ENCODE assay signal across 23 mouse cellular contexts in genomic region chrX:13889976-13890375, GRCm38 (mm10). TPM values are rescaled to one million over a fixed set of nuclear protein-coding genes. Genes with fewer than 3 reads are reported as not detected.
DNase-seq lines count a peak whose midpoint lies in the region; ATAC-seq lines count a peak whose summit lies in the region.
"Had no signal": no experiment of that assay in that cellular context is flagged by ENCODE, and none has a peak within 500 bp of the region (broad histone marks: within the 10 kb centered on the region; RNA-seq: fewer than 3 reads in every experiment).

No protein-coding gene starts in this region.

- no peaks in the 10 kb centered on the region for H3K36me3 ChIP-seq in embryonic facial prominence, embryonic 11.5 days (replicated peaks; ENCODE audit: control insufficient read depth, insufficient read depth, low read depth, low read length)
- no peaks in the 10 kb centered on the region for H3K36me3 ChIP-seq in limb, embryonic 10.5 days
- H3K36me3 ChIP-seq: embryonic facial prominence, embryonic 15.5 days; forebrain, embryonic 15.5 days; G1E; heart, embryonic 13.5 days; hindbrain, embryonic 13.5 days had no signal

- 41% methylated on average over 2 of the region's 2 CpGs for WGBS in embryonic facial prominence, embryonic 11.5 days
- WGBS in limb, embryonic 10.5 days: 48% methylated on average over 2 of the region's 2 CpGs

- no peak overlapping the region for H3K4me3 ChIP-seq in embryonic facial prominence, embryonic 11.5 days (ENCODE audit: low read depth, low read length)
- H3K4me3 ChIP-seq in limb, embryonic 10.5 days: no peak overlapping the region
- H3K4me3 ChIP-seq: embryonic facial prominence, embryonic 15.5 days; erythroblast, embryonic 14.5 days; forebrain, embryonic 15.5 days; heart, embryonic 13.5 days; hindbrain, embryonic 13.5 days had no signal

- H3K9ac ChIP-seq in embryonic facial prominence, embryonic 11.5 days (replicated peaks; ENCODE audit: low read length): no peak overlapping the region
- H3K9ac ChIP-seq: embryonic facial prominence, embryonic 15.5 days; forebrain, embryonic 15.5 days; heart, embryonic 13.5 days; hindbrain, embryonic 13.5 days had no signal

- no peaks in the 10 kb centered on the region for H3K4me1 ChIP-seq in embryonic facial prominence, embryonic 11.5 days (ENCODE audit: control insufficient read depth, insufficient read depth, low read length)
- H3K4me1 ChIP-seq in limb, embryonic 10.5 days: no peaks in the 10 kb centered on the region
- H3K4me1 ChIP-seq: embryonic facial prominence, embryonic 15.5 days; forebrain, embryonic 15.5 days; heart, embryonic 13.5 days; hindbrain, embryonic 13.5 days had no signal

- H3K9me3 ChIP-seq in embryonic facial prominence, embryonic 11.5 days (replicated peaks; ENCODE audit: control insufficient read depth, low read length): no peaks in the 10 kb centered on the region
- H3K9me3 ChIP-seq in limb, embryonic 10.5 days (replicated peaks): no peaks in the 10 kb centered on the region
- H3K9me3 ChIP-seq: embryonic facial prominence, embryonic 15.5 days; forebrain, embryonic 15.5 days; G1E; heart, embryonic 13.5 days; hindbrain, embryonic 13.5 days had no signal

- H3K4me2 ChIP-seq in embryonic facial prominence, embryonic 11.5 days (ENCODE audit: low read depth, low read length): no peak overlapping the region
- H3K4me2 ChIP-seq: embryonic facial prominence, embryonic 15.5 days; forebrain, embryonic 15.5 days; heart, embryonic 13.5 days; hindbrain, embryonic 13.5 days had no signal

- H3K27me3 ChIP-seq in embryonic facial prominence, embryonic 11.5 days (ENCODE audit: control insufficient read depth, insufficient read depth, low read length): no peaks in the 10 kb centered on the region
- no peaks in the 10 kb centered on the region for H3K27me3 ChIP-seq in limb, embryonic 10.5 days (ENCODE audit: low read depth, poor library complexity, severe bottlenecking)
- H3K27me3 ChIP-seq: embryonic facial prominence, embryonic 15.5 days; forebrain, embryonic 15.5 days; heart, embryonic 13.5 days; hindbrain, embryonic 13.5 days had no signal

- no peak for ATAC-seq in embryonic facial prominence, embryonic 11.5 days (replicated peaks; ENCODE audit: insufficient number of reproducible peaks, low FRiP score, low TSS enrichment, low read depth)
- ATAC-seq: CD4-positive, CD25-positive, alpha-beta regulatory T cell, adult 4 months; forebrain, embryonic 15.5 days; hindbrain, postnatal 0 days had no signal

- H3K27ac ChIP-seq in embryonic facial prominence, embryonic 11.5 days (replicated peaks; ENCODE audit: low read depth, low read length): no peak overlapping the region
- no peak overlapping the region for H3K27ac ChIP-seq in limb, embryonic 10.5 days
- H3K27ac ChIP-seq: embryonic facial prominence, embryonic 15.5 days; forebrain, embryonic 15.5 days; heart, embryonic 13.5 days; hindbrain, embryonic 13.5 days; hindbrain, postnatal 0 days had no signal

- DNase-seq in 3T3-L1 (ENCODE audit: low read depth, low spot score) (peak; percentile 33), NIH3T3 (ENCODE audit: low read depth) (peak; percentile 77)
- DNase-seq in embryonic facial prominence, embryonic 11.5 days (ENCODE audit: low spot score): peak; percentile 67
- peak; percentile 32 for DNase-seq in limb, embryonic 10.5 days (ENCODE audit: low spot score)
- no peak for DNase-seq in kidney, postnatal 25 days
- DNase-seq in right cerebral cortex, postnatal 25 days: no peak
- DNase-seq in gastrocnemius, postnatal 25 days: no peak
- no peak for DNase-seq in adrenal gland, adult 8-10 months
- DNase-seq: adrenal gland, postnatal 14 days; B cell, adult 2 months; cerebellum, adult 11-12 months; cerebellum, adult 9-10 months; cerebellum, postnatal 25 days; gastrocnemius, postnatal 14 days; heart, postnatal 36 days had no signal

RNA-seq across cellular contexts. Expression of gene Cask, which starts 38.8 kb away (rescaled TPM):
- polyA plus RNA-seq in embryonic facial prominence, embryonic 11.5 days (2014; fragmentation: Nextera tagmentation; extraction: Ambion mirVana): 14.4 and 21.6 TPM in 2 replicates
- 9.2 and 11.7 TPM in 2 replicates for polyA plus RNA-seq in limb, embryonic 10.5 days (2016; fragmentation: Nextera tagmentation; extraction: Ambion mirVana)
- 10 to 100 TPM in 1 of 2 experiments, 1 to 10 TPM in 1; 9.0 to 15.0 TPM for total RNA-seq in gastrocnemius, postnatal 25 days (2021)
- total RNA-seq in adrenal gland, adult 8-10 months (2022): 10 to 100 TPM; 28.9 to 38.3 (median 33.7) TPM
- polyA plus RNA-seq: G1E had no signal

Comparison
In these comparisons a context has a peak if more than half of its experiments do, and no peak if none do; other contexts are left out.
1. DNase-seq: peak in 3T3-L1 (single experiment), NIH3T3 (single experiment), embryonic facial prominence, embryonic 11.5 days (single experiment) and limb, embryonic 10.5 days (single experiment); none in kidney, postnatal 25 days (0 of 2), right cerebral cortex, postnatal 25 days (single experiment), gastrocnemius, postnatal 25 days (single experiment) and adrenal gland, adult 8-10 months (single experiment).